Mouse (Mus musculus) ES-E14 (cell line): ENCODE measurements around the gene Scn8a. TPM values are rescaled to one million over a fixed set of nuclear protein-coding genes. Genes with fewer than 3 reads are reported as not detected.

ENCODE experiments used
- DNase-seq: peaks from one replicate; pipeline ENCODE4 v3.0.0-alpha.2; 2013; ENCODE audit warnings: low read depth, low spot score
- H3K27ac ChIP-seq: 2 replicates; pipeline ENCODE4 v1.5.1; 2012; ENCODE audit warnings: low read depth, mild to moderate bottlenecking, low read length, moderate library complexity, mixed read lengths; ENCODE audit not compliant: poor library complexity, insufficient read depth, severe bottlenecking
- H3K36me3 ChIP-seq: 2 replicates; pipeline ENCODE4 v1.6.1; 2012; ENCODE audit warnings: mild to moderate bottlenecking, low read length, moderate library complexity, mixed read lengths; ENCODE audit not compliant: control insufficient read depth, poor library complexity, insufficient read depth, severe bottlenecking
- H3K4me1 ChIP-seq, 2 experiments: fragments of 150-350 bp in 1 of 2; sonication (generic) in 1 of 2; 2 replicates each; pipeline ENCODE4 v1.6.1; 2012; ENCODE audit warnings: low read length in 2 of 2, mild to moderate bottlenecking in 1 of 2, mixed read lengths in 1 of 2; ENCODE audit not compliant: control insufficient read depth in 2 of 2, insufficient read depth in 2 of 2, poor library complexity in 1 of 2
- H3K4me3 ChIP-seq, 2 experiments: fragments of 150-350 bp in 1 of 2; sonication (generic) in 1 of 2; 2 replicates each; pipeline ENCODE4 v1.5.1; 2012; ENCODE audit warnings: low read length in 2 of 2, low read depth in 1 of 2, mild to moderate bottlenecking in 1 of 2, mixed read lengths in 1 of 2; ENCODE audit not compliant: insufficient read depth in 1 of 2, poor library complexity in 1 of 2, severe bottlenecking in 1 of 2
- H3K9ac ChIP-seq: 2 replicates; pipeline ENCODE4 v1.6.1; 2012; ENCODE audit warnings: low read depth, mild to moderate bottlenecking, low read length, mixed read lengths; ENCODE audit not compliant: poor library complexity, insufficient read depth, severe bottlenecking
- H3K9me3 ChIP-seq: fragments of 150-350 bp; sonication (generic); 2 replicates; pipeline ENCODE4 v1.6.1; 2012; ENCODE audit warnings: low read depth, mild to moderate bottlenecking, low read length; ENCODE audit not compliant: control insufficient read depth, insufficient read depth
- CHD2 ChIP-seq: IDR thresholded peaks from 2 replicates; pipeline ENCODE4 v1.6.1; 2014; ENCODE audit warnings: mild to moderate bottlenecking, low read depth, low read length, inconsistent platforms
- HCFC1 ChIP-seq: IDR thresholded peaks from 2 replicates; pipeline ENCODE4 v1.6.1; 2012; ENCODE audit warnings: low read length, inconsistent platforms, borderline replicate concordance; ENCODE audit not compliant: insufficient read depth
- MAFK ChIP-seq: IDR thresholded peaks from 2 replicates; pipeline ENCODE4 v1.6.1; 2014; ENCODE audit warnings: mild to moderate bottlenecking, low read depth, low read length, inconsistent platforms; ENCODE audit not compliant: insufficient read depth
- ZC3H11A ChIP-seq: IDR thresholded peaks from 2 replicates; pipeline ENCODE4 v1.6.1; 2012; ENCODE audit warnings: low read depth, mild to moderate bottlenecking, inconsistent platforms, low read length, borderline replicate concordance
- ZNF384 ChIP-seq: IDR thresholded peaks from 2 replicates; pipeline ENCODE4 v1.6.1; 2012; ENCODE audit warnings: low read depth, low read length, inconsistent platforms
- in situ Hi-C, 2 experiments: fragments of 600-800 bp; cut with MboI; formaldehyde crosslinking; loops; one replicate each; pipeline ENCODE4 v1.15.1; 2025; ENCODE audit warnings: low sequenced_read_pairs in 2 of 2, inconsistent platforms in 1 of 2; ENCODE audit not compliant: unreplicated experiment in 2 of 2
- total RNA-seq: library from RNA; depleted of rRNA; stranded (reverse); fragments of 300-350 nt; gene quantifications from 2 replicates; pipeline ENCODE4 v1.2.3, GENCODE M21; 2012

The Scn8a gene
- total RNA-seq, 1 experiment, result 6.1 TPM

DNA sequence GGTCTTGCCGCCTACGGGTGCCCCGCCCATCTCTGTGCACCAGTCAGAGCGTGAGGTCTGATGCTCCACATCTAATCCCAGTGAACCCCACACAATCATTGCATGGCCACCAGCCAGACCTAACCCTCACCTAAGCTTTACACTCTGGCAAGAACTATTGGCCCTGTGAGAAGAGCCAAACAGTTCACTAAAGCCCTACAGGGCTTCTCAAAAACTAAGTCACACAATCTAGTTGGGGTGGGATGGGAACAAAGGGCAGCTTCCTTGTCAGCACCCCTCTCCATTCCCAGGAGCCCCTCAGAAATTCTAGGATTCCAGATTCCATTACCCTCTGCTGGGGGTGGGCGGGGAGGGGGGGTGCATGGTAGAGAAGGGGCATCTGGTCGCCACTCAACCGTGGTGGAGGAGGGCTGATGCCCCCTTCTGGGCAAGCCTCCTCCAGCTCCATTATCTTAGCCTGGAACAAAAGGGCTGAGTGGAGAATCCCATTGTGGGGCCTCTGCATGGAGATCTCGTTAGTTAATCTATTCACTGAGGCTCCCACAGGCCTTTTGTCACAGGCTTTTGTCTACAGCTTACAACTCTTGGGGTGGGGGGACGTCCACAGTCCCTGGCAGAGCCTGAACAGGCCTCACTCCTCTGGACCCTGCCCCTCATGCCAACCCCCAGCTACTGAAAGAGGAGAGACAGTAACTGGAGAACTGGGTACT lies 190.1 kb downstream of the Scn8a start:
- no peaks in the 10 kb centered on the region for H3K36me3 ChIP-seq
- H3K27ac ChIP-seq, result no peak overlapping the region
- H3K4me1 ChIP-seq, result peaks cover 2 to 8% of the 10 kb centered on the region in 2 experiments; a peak in 2 of 4 replicates
- H3K9me3 ChIP-seq, result no peaks in the 10 kb centered on the region
- H3K9ac ChIP-seq, result no peak overlapping the region
- in situ Hi-C loops, result no loop called here
- no peak overlapping the region for H3K4me3 ChIP-seq
- no peak for DNase-seq
- TF ChIP-seq CHD2 (no peak), MAFK (no peak), ZC3H11A (no peak), ZNF384 (no peak), HCFC1 (no peak)

DNA sequence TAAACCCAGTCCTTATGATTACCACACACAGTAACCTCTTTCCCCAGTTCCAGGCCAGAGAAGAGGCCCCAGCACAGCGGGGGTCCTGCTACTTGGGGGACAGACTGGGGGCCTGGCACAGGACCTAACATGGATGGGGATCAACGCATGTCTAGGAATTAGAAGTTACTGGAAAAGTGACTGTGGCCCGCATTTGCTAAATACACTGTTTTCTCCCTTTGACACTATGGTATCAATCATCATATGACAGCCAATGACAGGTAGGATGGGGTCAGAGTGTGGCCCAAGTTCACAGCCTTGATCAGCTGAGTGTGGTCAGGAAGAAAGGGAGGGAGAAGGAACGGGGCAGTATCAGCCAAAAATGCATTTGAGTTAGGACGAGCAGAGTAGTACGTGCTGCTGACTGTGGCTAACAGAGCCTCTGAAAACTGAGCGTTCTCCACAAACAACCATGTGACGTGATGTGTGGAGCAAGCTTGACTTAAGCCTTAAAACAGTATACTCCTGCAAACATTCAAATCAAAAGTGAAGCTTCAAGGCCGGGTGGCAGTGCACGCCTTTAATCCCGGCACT lies 190.7 kb downstream of the Scn8a start:
- Histone ChIP-seq H3K27ac (no peak overlapping the region), H3K4me1 (peaks cover 2 to 12% of the 10 kb centered on the region in 2 experiments; a peak in 2 of 4 replicates), H3K9me3 (no peaks in the 10 kb centered on the region), H3K4me3 (no peak overlapping the region), H3K36me3 (no peaks in the 10 kb centered on the region), H3K9ac (no peak overlapping the region)
- TF ChIP-seq ZC3H11A (no peak), HCFC1 (no peak), ZNF384 (no peak), CHD2 (no peak), MAFK (no peak)
- in situ Hi-C loops, result no loop called here
- no peak for DNase-seq

DNA sequence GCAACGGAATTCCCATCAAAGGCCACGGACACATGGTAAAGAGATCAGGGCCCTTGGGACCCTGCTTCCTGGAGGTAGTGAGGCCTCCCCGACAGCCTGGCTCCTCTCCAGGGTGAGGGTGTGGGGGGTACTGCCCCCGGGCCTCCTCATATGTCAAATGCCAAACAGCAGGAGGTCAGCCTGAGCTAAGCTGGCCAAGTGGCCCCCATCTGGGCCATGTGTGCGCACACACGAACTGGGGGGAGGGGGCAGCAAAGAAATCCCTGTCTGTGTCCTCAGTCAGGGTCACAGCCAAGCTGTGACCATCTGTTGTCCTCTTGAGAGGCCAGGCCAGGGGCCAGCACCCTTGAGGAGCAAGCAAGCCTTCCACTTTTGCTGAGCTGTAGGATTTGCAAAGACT lies 195.4 kb downstream of the Scn8a start:
- Histone ChIP-seq H3K27ac (no peak overlapping the region; the same call in 1 of the 2 replicates), H3K4me3 (no peak overlapping the region), H3K9me3 (no peaks in the 10 kb centered on the region), H3K9ac (no peak overlapping the region), H3K4me1 (peaks cover 9 to 31% of the 10 kb centered on the region in 2 experiments), H3K36me3 (no peaks in the 10 kb centered on the region)
- in situ Hi-C loops, result no loop called here
- DNase-seq, result no peak
- TF ChIP-seq CHD2, result no peak
- TF ChIP-seq MAFK, result no peak
- no peak for TF ChIP-seq ZNF384
- no peak for TF ChIP-seq HCFC1
- no peak for TF ChIP-seq ZC3H11A

DNA sequence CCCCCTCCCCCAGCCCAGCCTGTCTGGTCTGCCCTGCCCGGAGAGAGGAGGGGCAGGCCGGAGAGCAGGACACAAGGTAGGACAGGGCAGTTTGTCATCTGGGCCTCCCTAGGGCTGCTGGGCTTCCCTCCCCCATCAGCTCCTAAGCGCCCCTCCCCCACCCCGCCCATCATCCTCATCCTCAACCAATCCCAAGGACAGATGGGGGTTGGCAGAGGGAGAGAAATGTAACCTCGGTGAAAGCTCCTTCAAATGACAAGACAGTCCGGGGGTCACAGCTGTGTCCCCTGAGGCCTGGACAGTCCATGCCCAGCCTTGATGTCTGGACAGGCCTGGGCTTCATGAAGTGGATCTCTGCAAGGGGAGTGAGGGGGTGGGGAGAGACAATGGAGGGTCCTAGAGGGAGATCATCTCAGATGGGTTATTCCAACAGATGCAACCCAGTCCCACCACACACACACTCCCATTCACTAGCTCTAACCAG lies 196.7 kb downstream of the Scn8a start:
- Histone ChIP-seq H3K27ac (no peak overlapping the region), H3K9ac (no peak overlapping the region), H3K9me3 (no peaks in the 10 kb centered on the region), H3K36me3 (no peaks in the 10 kb centered on the region), H3K4me1 (peaks cover 13 to 34% of the 10 kb centered on the region in 2 experiments), H3K4me3 (no peak overlapping the region)
- in situ Hi-C loops, result no loop called here
- DNase-seq, result no peak
- no peak for TF ChIP-seq ZC3H11A
- TF ChIP-seq ZNF384, result no peak
- no peak for TF ChIP-seq MAFK
